Mouse (Mus musculus): ENCODE results near the gene Adprhl1.

- TF ChIP-seq GATA1 (IDR thresholded peaks at IDR 0.05; ENCODE audit: low read length): no peak
- no peak for TF ChIP-seq TAL1 (IDR thresholded peaks at IDR 0.05; ENCODE audit: low read length)
Measured at GRCm38 (mm10) chr8:13240691-13241090, 13.3 kb downstream of the Adprhl1 start.

Measured in erythroblast, embryonic 14.5 days (primary cell).